Mouse (Mus musculus): ENCODE data around the gene Smad3. TPM values are rescaled to one million over a fixed set of nuclear protein-coding genes. Genes with fewer than 3 reads are reported as not detected.
A peak's percentile ranks its signal among the peaks of the same experiment; 100 is the strongest.

Gene Smad3
- polyA plus RNA-seq, 1 experiment from 2014 or later: 15.2 TPM

GRCm38 (mm10) chr9:63759973-63760722 is 2.4 kb upstream of the Smad3 start:
- DNase-seq (ENCODE audit: low spot score): no peak
- Histone ChIP-seq H3K4me3 (ENCODE audit: low read depth, low read length) (no peak overlapping the region), H3K9ac (ENCODE audit: low read length) (no peak overlapping the region), H3K4me1 (ENCODE audit: control insufficient read depth, insufficient read depth, low read length) (peaks cover 24% of the 10 kb centered on the region), H3K9me3 (ENCODE audit: control insufficient read depth, low read length) (0 out of 2 replicates have a peak, but pooled peaks cover 3% of the 10 kb centered on the region), H3K27me3 (ENCODE audit: control insufficient read depth, insufficient read depth, low read length) (no peaks in the 10 kb centered on the region), H3K27ac (ENCODE audit: low read depth, low read length) (no peak overlapping the region), H3K36me3 (ENCODE audit: control insufficient read depth, insufficient read depth, low read length) (no peaks in the 10 kb centered on the region), H3K4me2 (ENCODE audit: low read depth) (no peak overlapping the region)
- WGBS: 80% methylated on average over 7 of the region's 7 CpGs
- no peak for ATAC-seq (ENCODE audit: insufficient read depth, low FRiP score, low TSS enrichment)

- 1% methylated on average over 23 of the region's 23 CpGs for WGBS
- peak overlapping the region; percentile 92 for H3K4me2 ChIP-seq (ENCODE audit: low read depth)
- DNase-seq (ENCODE audit: low spot score): peak; percentile 69
- peak overlapping the region; percentile 94 for H3K9ac ChIP-seq (ENCODE audit: low read length)
- ATAC-seq (ENCODE audit: insufficient read depth, low FRiP score, low TSS enrichment): no peak
- H3K9me3 ChIP-seq (ENCODE audit: control insufficient read depth, low read length): 0 out of 2 replicates have a peak, but pooled peaks cover 3% of the 10 kb centered on the region
- peak overlapping the region; percentile 86 for H3K4me3 ChIP-seq (ENCODE audit: low read depth, low read length)
- H3K27ac ChIP-seq (ENCODE audit: low read depth, low read length): peak overlapping the region; percentile 89
- peaks cover 35% of the 10 kb centered on the region for H3K4me1 ChIP-seq (ENCODE audit: control insufficient read depth, insufficient read depth, low read length)
- no peaks in the 10 kb centered on the region for H3K36me3 ChIP-seq (ENCODE audit: control insufficient read depth, insufficient read depth, low read length)
- no peaks in the 10 kb centered on the region for H3K27me3 ChIP-seq (ENCODE audit: control insufficient read depth, insufficient read depth, low read length)
Measured at GRCm38 (mm10) chr9:63758641-63759391, 1.0 kb upstream of the Smad3 start.

- H3K4me1 ChIP-seq (ENCODE audit: control insufficient read depth, insufficient read depth, low read length): peaks cover 35% of the 10 kb centered on the region
- H3K36me3 ChIP-seq (ENCODE audit: control insufficient read depth, insufficient read depth, low read length): no peaks in the 10 kb centered on the region
- peak overlapping the region; percentile 86 for H3K4me3 ChIP-seq (ENCODE audit: low read depth, low read length)
- no peaks in the 10 kb centered on the region for H3K27me3 ChIP-seq (ENCODE audit: control insufficient read depth, insufficient read depth, low read length)
- peak overlapping the region; percentile 92 for H3K4me2 ChIP-seq (ENCODE audit: low read depth)
- ATAC-seq (ENCODE audit: insufficient read depth, low FRiP score, low TSS enrichment) (no peak; the same call in 1 of the 2 replicates), DNase-seq (ENCODE audit: low spot score) (no peak)
- peak overlapping the region; percentile 89 for H3K27ac ChIP-seq (ENCODE audit: low read depth, low read length)
- peak overlapping the region; percentile 94 for H3K9ac ChIP-seq (ENCODE audit: low read length)
- 0 out of 2 replicates have a peak, but pooled peaks cover 3% of the 10 kb centered on the region for H3K9me3 ChIP-seq (ENCODE audit: control insufficient read depth, low read length)
- under 1% methylated on average over 26 of the region's 26 CpGs for WGBS
Measured at GRCm38 (mm10) chr9:63757462-63757772, 377 bp downstream of the Smad3 start.

- DNase-seq (ENCODE audit: low spot score) (peak; percentile 74), ATAC-seq (ENCODE audit: insufficient read depth, low FRiP score, low TSS enrichment) (peak; percentile 43)
- Histone ChIP-seq H3K36me3 (ENCODE audit: control insufficient read depth, insufficient read depth, low read length) (no peaks in the 10 kb centered on the region; the same call in 1 of the 2 replicates), H3K4me2 (ENCODE audit: low read depth) (peak overlapping the region; percentile 92), H3K9ac (ENCODE audit: low read length) (peak overlapping the region; percentile 94), H3K27me3 (ENCODE audit: control insufficient read depth, insufficient read depth, low read length) (no peaks in the 10 kb centered on the region), H3K9me3 (ENCODE audit: control insufficient read depth, low read length) (0 out of 2 replicates have a peak, but pooled peaks cover 3% of the 10 kb centered on the region), H3K4me3 (ENCODE audit: low read depth, low read length) (peak overlapping the region; percentile 86), H3K27ac (ENCODE audit: low read depth, low read length) (peak overlapping the region; percentile 89), H3K4me1 (ENCODE audit: control insufficient read depth, insufficient read depth, low read length) (peaks cover 35% of the 10 kb centered on the region)
- WGBS: under 1% methylated on average over 47 of the region's 47 CpGs
Measured at GRCm38 (mm10) chr9:63756581-63757461, 973 bp downstream of the Smad3 start.

DNA sequence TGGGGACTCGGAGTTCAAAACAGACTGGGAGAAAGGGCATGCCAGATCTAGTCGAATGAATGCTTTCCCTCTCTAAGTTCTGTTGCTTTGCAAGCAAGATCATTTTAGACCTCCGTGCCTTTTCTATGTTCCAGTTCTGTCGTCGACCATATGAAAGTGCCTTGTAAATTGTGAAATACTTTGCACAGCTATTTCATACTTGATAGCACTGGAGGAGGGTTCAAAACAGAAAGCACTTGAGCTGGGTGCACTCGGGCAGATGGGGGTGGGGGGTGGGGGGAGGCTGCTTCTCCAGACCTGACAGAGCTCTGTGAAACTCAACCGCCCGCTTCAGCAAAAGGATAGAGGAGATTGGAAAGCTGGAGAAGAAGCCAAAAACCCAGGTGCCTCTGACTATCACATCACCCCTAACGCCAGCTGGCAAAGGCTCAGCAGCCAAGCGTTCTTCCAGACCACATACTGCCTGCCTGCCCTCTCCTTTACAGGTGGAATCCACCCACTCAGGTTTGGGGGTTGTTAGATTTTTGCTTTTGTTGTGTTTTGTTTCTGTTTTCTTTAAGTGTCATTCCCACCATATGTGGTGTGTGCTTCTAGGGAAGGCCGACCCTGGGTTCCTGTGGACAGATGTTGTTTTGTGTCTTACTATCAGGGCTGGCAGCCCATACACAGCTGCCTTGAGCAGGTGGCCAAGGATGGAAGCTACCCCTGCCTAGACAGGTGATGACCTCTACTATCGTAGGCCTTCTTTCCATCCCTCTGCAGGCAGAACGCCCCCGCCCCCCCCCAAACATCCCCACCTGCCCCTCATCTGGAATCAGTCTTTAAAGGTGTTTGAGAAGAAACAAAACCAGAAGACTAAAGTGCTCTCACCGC is 1.9 kb downstream of the Smad3 start:
- Histone ChIP-seq H3K27me3 (ENCODE audit: control insufficient read depth, insufficient read depth, low read length) (no peaks in the 10 kb centered on the region), H3K36me3 (ENCODE audit: control insufficient read depth, insufficient read depth, low read length) (no peaks in the 10 kb centered on the region; the same call in 1 of the 2 replicates), H3K9me3 (ENCODE audit: control insufficient read depth, low read length) (no peaks in the 10 kb centered on the region), H3K27ac (ENCODE audit: low read depth, low read length) (peak overlapping the region; percentile 89; the same call in 1 of the 2 replicates), H3K4me2 (ENCODE audit: low read depth) (peak overlapping the region; percentile 92), H3K4me1 (ENCODE audit: control insufficient read depth, insufficient read depth, low read length) (peaks cover 35% of the 10 kb centered on the region), H3K4me3 (ENCODE audit: low read depth, low read length) (peak overlapping the region; percentile 86), H3K9ac (ENCODE audit: low read length) (peak overlapping the region; percentile 94)
- DNase-seq (ENCODE audit: low spot score) (no peak), ATAC-seq (ENCODE audit: insufficient read depth, low FRiP score, low TSS enrichment) (no peak)
- WGBS: 37% methylated on average over 15 of the region's 15 CpGs

- H3K4me1 ChIP-seq (ENCODE audit: control insufficient read depth, insufficient read depth, low read length): peaks cover 41% of the 10 kb centered on the region
- H3K4me2 ChIP-seq (ENCODE audit: low read depth): peak overlapping the region; percentile 92
- WGBS: 42% methylated on average over 23 of the region's 23 CpGs
- no peak overlapping the region for H3K27ac ChIP-seq (ENCODE audit: low read depth, low read length)
- DNase-seq (ENCODE audit: low spot score): peak; percentile 28
- H3K9ac ChIP-seq (ENCODE audit: low read length): peak overlapping the region; percentile 29
- no peaks in the 10 kb centered on the region for H3K9me3 ChIP-seq (ENCODE audit: control insufficient read depth, low read length)
- ATAC-seq (ENCODE audit: insufficient read depth, low FRiP score, low TSS enrichment): no peak
- no peaks in the 10 kb centered on the region for H3K27me3 ChIP-seq (ENCODE audit: control insufficient read depth, insufficient read depth, low read length)
- H3K4me3 ChIP-seq (ENCODE audit: low read depth, low read length): peak overlapping the region; percentile 86
- H3K36me3 ChIP-seq (ENCODE audit: control insufficient read depth, insufficient read depth, low read length): no peaks in the 10 kb centered on the region; the same call in 1 of the 2 replicates
Measured at GRCm38 (mm10) chr9:63754556-63755510, 3.0 kb downstream of the Smad3 start.

DNA sequence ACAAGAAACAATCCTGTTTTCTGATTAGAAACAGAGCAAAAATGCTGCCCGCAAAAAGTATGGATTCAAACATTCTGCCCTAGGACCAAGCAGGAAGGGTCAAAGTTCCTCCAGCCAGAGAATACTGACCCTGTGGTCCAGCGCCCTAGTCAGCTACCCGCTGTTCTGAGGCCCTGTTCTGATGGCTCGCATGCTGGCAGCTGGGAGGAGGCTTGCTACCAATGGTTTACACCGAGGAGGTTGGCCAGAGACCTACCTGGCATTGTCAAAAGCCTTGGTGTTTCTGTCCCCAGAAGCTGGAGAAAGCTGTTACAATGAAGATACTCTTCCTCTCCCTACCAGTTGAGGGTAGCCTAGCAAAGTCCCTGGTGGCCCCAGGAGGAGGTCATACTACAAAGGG is 3.8 kb downstream of the Smad3 start:
- H3K4me1 ChIP-seq (ENCODE audit: control insufficient read depth, insufficient read depth, low read length): peaks cover 39% of the 10 kb centered on the region
- peak overlapping the region; percentile 92 for H3K4me2 ChIP-seq (ENCODE audit: low read depth)
- no peak for DNase-seq (ENCODE audit: low spot score)
- ATAC-seq (ENCODE audit: insufficient read depth, low FRiP score, low TSS enrichment): no peak
- H3K9ac ChIP-seq (ENCODE audit: low read length): no peak overlapping the region
- H3K4me3 ChIP-seq (ENCODE audit: low read depth, low read length): no peak overlapping the region; the same call in 1 of the 2 replicates
- H3K27me3 ChIP-seq (ENCODE audit: control insufficient read depth, insufficient read depth, low read length): no peaks in the 10 kb centered on the region
- WGBS: 73% methylated on average over 5 of the region's 5 CpGs
- no peaks in the 10 kb centered on the region; the same call in 1 of the 2 replicates for H3K36me3 ChIP-seq (ENCODE audit: control insufficient read depth, insufficient read depth, low read length)
- H3K27ac ChIP-seq (ENCODE audit: low read depth, low read length): no peak overlapping the region
- no peaks in the 10 kb centered on the region for H3K9me3 ChIP-seq (ENCODE audit: control insufficient read depth, low read length)

Data from neural tube, embryonic 11.5 days (tissue).